Mouse (Mus musculus) urinary bladder, postnatal 14 days (tissue): Measurements from ENCODE around the gene Kdm2a.
"Not testable (repeated sequence)": the region's sequence is repeated elsewhere in the genome, so short reads cannot be mapped to it uniquely, and the experiment has no call there.

Experiments used
- DNase-seq: peaks from one replicate; pipeline ENCODE4 v3.0.0; 2021; ENCODE audit warnings: low spot score

Gene Kdm2a

DNA sequence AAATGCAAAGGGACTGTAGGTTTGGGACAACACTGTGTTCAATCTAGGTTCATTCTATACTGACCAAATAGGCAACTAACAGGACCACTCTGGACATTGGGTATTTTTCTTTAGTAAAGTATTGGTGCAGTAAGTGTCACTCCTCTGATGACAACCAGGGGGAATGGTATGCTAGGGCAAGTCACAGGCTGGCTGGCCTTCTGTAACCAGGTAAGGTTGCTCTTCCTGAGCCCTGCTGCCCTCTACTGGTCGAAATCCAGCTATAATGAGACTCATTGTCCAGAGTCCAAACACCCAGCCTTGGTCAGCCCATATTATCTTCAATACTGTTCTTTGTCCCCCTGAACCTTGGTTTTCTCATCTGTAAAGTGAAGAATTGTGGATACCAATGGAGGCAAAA, 19.1 kb upstream of the Kdm2a start:
- peak; percentile 87 for DNase-seq

DNA sequence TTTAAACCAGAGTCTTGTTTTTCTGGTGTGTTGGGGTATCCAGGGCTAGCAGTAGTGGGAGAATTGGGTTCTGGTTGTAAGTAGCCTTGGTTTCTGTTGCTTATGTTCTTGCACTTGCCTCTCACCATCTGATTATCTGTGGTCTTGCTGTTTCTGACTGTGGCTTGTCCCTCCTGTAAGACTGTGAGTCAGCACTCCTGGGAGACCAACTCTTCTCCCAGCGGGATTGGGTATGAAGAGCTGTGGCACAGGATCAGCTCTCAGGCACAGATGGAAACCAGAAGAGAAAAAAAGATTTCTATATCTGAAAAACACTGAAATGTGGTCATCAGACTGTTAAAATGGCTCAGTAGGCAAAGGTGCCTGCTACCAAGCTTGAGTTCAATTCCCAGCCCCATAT, 16.5 kb upstream of the Kdm2a start:
- no peak for DNase-seq

DNA sequence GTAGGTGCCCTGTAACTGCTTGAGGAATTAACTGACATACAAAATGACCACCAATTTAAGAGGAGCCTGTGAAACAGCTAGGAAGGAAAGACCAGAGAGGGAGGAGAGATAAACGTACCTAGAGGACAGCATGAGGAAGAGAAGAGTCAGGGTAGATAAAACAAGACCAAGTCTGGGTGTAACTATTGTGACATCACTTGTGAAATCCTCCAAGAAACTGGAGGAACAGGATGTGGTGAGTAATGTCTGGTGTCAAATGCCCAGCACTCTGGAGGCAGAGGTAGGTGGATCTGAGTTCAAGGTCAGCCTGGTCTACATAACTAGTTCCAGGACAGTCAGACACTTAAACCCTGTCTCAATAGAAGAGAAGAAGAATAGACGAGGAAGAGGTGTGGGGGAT, 11.0 kb upstream of the Kdm2a start:
- DNase-seq: no peak

DNA sequence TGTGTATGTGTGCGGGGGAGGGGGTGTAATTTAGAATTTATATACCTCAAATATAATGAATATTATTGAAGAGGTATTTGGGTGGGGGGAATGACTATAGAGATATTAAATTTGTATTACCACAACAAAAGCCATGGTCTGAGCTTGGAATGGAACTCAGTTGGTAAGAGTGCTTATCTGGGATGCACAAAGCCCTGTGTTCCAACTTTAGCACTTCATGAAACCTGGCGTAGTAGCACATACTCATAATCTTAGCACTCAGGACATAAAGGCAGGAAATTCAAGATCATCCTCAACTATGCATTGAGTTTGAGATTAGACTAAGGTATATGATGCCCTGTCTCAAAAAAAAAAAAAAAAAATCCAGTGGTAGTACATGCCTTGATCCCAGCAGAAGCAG, 6.8 kb upstream of the Kdm2a start:
- no peak for DNase-seq

DNA sequence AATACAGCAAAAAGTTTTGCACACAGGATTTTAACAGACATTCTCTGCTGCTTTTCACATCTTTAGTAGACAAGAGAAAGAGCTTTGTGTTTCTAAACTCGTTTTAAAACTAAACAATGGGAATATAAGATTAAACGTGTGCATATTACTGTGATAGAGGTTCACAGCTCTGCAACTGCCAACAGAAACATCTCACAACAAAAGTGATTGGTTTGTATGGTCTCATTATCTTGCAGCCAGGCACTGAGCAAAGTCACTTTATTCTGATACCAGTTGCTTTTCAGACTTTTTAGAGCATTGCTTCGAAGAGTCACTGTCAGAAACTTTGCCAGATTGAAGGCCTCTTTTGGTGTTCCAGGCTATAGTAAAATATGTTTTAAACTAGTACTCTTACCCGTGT, 874 bp upstream of the Kdm2a start:
- DNase-seq: no peak

DNA sequence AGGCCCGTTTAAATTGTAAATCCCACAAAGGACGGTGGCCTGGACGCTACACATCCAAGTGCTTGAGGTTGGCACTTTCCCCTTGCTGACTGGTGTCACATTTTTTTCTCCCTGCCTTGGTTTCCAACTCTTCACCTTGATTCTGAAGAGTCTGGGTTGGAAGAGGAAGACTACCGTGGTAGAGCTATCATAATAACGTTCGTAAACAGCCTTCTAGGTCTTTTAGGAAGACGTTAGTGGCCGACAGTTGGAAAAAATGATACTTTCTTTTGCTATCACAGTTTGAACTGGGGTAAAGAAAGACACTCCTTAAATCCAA, 504 bp upstream of the Kdm2a start:
- DNase-seq: no peak

DNA sequence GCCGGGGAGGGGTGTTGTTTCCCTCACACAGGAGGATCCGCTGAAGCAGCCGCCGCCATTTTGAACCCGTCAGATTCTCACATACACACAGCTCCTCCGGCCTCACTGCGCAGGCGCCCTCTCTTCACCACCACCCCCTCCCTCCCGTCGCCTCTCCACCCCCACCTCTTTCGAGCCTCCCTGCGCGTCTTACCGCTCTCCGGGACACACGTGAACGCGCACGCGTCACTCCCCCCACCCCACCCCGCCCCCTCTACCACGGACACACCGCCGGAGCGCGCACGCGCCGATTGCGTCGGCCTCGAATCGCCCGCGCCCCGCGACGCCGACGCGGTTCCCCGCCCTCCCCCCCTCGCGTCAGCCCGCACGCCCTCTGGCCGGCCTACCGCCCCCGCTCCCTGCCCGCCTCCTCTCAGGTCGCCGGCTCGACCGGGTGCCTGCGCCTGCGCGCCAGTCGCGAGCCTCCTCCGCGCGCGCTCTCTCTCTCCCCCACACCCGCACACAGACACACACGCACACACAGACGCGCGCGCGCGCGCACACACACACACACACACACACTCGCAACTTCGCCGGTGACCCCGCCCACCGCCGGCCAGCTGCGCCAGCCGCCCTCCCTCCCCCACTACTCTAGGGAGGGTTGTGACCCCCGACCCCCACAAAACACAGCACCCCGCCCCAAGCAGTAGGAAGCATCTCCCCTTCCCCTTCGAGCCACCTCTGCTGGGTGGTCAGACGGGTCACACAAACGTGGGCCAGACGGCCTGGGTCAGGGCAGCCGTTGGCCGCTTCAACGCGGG, 887 bp downstream of the Kdm2a start:
- peak; percentile 96 for DNase-seq

DNA sequence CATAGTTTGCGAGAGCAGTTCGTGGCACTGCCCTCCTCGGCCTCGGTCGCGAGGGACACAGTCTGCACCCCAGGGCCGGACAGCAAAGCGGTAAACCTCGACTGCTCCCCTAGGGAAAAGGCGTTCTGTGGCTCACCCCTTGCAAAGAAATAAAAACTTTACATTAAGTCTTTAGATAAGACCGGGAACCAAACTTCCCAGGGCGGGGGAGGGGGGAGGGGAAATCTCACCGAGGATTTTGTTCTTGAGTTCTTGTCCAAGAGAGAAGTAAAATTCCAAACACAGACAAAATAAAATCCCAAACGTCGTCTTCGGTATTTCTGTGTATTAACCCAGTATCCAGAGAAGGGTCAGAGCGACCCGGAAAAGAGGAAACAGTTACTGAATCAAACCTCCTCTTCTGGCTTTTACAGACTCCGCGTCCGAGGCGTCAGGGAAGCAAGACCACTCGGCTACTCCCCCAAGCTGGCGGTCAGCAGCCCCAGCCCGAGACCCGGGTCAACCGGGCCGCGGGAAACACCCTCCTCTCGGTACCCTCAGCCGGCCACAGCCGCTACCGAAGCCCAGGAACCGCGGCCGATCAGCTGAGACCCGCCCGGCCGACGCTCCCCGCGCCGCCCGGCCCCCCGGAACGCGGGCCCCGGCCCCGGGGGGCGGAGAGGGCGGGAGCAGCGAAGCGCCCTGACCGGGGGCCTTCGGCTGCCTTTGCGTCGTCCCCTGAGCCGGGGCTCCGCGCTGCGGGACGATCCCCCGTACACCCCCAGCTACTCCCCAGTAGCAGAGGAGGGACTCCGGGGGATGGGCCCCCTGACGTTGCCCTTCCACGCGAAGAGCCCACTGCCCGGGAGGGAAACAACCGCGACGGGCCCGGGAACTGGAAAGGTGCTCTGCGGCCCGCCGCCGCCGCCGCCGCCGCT, 1.7 kb downstream of the Kdm2a start:
- DNase-seq: peak; percentile 22

DNA sequence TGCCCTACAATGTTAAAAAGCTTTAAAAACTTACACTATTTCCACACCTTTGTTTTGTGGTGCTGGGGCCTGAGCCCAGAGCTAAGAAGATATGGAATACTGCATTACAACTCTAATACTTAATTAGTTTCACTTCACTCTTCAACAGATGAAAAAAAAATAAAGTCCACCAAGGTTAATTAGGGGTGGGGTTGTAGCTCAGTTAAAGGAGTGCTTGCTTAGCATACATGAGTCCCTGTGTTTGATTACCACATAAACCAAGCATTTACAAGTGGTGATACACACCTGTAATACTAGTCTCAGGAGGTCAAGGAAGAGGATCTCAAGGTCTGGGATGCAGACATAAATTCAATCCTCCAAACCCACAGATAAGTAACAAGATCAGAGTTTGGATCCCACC, 10.8 kb downstream of the Kdm2a start:
- no peak for DNase-seq

DNA sequence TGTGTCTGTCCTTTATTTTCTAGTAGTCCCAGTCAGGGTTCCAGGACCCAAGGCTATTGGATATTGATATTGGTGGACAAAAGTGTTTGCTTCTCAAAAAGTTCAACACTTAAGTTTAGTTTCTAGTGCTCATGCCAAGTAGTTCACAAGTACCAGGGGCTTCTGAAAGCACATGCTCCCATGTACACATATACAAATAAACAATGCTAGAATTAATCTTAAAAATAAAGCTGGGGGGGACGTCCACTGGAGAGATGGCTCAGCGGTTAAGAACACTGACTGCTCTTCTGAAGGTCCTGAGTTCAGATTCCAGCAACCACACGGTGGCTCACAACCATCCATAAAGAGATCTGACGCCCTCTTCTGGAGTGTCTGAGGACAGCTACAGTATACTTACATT, 13.1 kb downstream of the Kdm2a start:
- DNase-seq: no peak

DNA sequence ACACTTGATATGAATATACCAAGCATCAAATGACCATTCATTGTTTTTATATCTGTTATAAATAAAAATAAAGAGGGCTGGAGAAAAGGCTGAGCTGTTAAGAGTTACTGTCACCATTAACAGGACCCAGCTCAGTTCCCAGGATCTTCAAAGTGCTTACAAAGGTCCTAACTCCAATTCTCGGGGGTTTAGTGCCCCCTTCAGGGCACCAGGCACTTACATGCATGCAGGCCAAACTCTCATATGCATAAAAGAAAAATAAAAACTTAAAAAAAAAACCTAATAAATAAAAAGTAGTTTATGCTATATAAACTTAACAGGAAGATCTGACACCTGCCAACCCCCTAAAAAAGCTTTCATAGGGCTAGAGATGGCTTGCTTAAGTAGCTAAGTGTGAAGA, 13.8 kb downstream of the Kdm2a start:
- DNase-seq: no peak

DNA sequence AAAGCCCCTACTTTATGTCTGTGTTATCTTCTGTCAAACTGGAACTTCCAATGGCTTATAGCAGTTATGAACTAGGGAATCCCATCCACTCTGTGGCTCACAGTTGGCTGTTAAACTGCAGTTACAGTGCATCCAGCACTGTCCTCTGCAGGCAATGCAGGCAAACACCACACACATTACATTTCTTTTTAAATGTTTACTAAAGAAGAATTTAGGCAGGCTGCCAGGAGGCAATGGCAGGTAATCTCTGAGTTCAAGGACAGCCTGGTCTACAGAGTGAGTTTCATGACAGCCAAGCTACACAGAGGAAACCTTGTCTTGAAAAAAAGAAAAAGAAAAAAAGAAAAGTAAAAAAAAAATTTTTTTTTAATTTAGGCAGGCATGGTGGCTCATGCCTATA, 14.8 kb downstream of the Kdm2a start:
- DNase-seq: no peak

DNA sequence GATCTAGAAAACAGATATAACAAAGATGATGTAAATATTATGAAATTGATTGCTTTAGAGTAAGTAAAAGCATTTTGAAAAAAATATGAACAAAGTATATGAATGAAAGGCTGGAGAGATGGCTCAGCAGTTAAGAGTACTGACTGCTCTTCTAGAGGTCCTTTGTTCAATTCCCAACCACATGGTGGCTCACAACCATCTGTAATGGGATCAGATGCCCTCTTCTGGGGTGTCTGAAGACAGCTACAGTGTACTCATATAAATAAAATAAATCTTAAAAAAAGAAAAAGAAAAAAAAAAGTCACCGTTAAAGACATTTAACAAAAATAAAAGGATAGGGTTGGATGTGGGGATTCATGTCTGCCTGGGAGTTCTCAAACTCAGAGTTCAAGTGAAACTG, 15.8 kb downstream of the Kdm2a start:
- DNase-seq: not testable (repeated sequence)

DNA sequence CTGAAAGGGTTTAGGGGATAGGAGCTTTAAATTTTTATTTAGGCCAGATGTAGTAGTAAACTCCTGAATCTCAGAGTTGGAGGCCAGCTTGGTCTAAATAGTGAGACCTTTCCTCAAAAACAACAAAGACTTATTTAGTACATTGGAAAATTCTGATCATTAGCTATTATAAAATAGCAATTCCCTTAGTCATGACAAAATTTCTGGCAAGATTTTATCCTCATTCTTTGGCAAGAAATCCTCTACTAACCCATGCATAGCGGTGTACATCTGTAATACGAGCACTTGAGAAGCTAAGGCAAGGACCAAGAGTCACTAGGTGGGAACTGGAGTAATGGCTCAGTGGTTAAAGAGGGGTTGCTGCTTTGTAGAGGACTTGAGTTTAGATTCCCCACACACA, 27.4 kb downstream of the Kdm2a start:
- no peak for DNase-seq

DNA sequence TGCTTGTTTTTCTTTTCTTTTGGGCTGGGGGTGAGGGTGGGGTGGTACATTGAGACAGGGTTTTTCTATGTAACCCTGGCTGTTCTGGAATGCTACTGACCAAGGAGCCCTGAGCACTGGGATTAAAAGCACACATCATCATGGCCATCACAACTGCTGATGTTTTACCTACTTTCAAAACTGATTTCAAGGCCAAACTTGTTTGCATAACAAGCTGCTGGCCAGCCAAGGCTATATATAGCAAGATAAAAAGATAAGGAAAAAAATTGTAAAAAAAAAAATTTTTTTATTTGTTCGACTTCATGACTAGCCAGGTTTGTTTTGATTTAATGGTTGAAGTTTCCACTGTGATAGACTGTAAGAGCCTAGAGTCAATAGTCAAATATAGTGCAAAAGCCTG, 27.8 kb downstream of the Kdm2a start:
- DNase-seq: no peak

DNA sequence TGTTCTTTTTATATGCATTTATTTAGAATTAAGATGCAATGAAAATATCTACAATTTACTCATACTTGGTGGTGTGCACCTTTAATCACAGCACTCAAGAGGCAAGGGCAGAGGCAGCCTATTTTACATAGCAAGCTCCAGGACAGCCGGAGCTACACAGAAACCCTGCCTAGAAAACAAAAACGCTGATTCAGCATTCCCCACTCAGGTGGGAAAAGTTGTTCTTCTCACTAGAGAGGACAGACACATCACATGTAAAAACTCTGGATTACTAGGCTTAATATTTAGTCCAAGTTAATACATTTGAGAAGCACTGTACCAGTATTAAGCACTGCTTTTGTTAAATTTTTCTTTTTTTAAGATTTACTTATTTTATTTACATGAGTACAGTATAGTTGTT, 48.6 kb downstream of the Kdm2a start:
- DNase-seq: no peak

DNA sequence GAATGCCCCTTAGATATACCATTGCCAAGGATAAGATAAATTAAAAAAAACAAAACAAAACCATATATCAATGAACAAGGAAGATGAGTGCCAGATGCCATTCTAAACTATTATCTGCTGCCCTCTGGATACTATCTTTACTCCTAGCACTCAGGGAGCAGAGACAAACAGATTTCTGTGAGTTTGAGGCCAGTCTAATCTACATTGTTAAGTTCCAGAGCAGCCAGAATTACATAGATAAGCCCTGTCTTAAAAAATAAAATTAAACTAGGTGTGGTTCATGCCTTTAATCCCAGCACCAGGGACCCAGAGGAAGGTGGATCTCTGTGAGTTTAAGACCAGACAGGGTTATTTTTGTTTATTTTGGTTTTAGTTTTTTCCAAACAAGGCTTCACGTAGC, 51.6 kb downstream of the Kdm2a start:
- DNase-seq: no peak

DNA sequence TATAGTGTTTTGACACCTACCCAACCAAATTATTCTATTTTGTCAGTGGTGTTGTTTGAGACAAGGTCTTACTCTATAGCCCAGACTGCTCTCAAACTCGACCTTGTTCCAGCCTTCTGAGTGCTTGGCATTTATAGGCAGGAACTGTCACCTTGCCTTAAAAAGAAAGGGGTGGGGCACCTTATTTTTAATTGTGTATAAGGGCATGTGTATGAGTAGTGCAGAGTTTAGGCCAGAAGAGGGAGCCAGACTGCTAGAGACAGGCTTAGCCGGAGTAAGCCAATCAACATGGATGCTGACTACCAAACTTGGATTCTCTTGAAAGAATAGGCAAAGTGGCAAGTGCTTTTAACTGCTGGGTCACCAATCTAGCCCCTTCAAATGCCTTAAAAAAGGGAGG, 59.9 kb downstream of the Kdm2a start:
- DNase-seq: peak; percentile 68

DNA sequence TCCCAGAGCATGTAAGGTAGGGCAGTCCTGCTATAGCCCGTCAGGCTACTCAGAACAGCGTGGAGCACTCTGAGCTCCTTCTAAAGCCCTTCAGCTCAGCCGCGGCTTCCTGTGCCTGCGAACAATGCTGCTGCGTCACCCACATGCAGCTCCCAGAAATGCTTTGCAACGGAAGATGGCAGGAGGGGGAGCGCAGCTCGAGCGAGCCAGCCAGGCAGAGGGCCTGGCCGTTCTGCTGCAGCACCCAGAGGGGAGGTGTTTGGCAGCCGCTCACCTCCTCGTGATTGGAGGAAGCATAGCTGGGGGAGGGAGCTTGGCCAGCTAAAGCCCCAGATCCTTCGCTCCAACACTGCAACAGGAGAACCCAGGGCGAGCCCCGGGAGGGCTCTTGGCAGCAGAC, 64.3 kb downstream of the Kdm2a start:
- DNase-seq: peak; percentile 95

DNA sequence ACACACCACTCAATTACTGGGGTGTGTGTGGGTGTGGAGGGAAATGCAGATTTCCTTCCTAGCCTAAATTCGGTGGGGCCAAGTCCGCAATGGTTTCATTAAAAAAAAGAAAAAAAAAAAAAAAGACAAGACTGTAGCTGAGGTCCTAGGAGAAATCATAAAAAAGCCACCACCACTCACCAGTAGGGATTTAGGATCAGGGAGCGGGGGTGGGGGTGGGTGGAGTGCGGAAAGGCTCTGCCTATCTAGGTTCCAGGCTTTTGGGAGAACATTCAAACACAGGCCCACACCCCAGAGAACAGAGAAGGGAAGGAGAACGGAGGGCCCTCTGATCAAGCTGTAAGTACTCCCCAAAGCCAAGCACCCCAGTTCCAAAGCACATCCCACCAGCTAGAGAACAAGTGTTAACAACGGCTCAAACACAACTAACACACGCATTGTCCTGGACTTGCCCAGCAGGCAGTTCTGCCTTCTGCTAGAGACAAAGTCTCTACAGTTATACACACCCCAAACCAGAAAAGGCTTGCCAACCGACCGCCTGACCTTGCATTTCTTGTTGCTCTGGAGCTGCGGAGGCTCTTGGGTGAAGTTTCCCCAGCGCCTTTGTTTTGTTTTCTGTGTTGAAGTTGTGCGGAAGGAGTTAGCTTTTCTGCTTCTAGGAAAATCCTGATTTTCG, 64.8 kb downstream of the Kdm2a start:
- DNase-seq: peak; percentile 35

DNA sequence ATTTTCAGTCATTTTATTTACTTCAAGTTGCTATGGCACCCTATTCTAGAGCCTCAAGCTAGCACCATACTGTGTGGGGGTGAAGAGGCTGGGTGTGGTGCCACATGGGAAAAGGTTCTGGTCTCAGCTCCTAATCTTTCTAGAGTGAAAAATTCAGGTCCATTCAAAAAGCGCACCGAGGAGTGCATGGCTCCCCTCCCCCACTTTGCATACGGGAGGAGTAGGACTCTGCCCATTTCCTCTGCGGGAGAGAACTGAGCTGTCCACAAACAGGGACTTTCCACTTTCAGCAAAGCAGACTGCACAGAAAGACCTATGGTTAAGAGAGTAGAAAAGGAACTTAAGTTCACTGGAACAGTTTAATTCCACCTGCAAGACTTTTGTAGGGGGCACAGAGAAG, 65.4 kb downstream of the Kdm2a start:
- peak; percentile 59 for DNase-seq

DNA sequence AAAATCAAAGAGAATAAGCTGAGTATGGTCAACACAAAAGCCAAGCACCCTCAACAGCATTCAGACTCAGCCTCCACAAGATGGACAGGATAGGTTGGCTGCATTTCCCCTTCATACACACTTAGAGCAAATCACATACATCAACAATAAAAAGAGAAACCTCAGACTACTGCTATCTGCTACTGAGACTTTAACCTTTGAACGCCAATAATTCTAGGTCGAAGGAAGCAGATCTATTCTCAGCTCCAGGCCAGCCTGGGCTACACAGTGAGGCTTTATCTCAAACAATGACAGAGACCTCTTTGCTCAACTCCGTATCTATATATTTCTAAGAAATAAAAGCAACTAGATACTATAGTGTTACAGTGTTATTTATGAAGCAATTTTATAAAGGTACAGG, 66.8 kb downstream of the Kdm2a start:
- no peak for DNase-seq

DNA sequence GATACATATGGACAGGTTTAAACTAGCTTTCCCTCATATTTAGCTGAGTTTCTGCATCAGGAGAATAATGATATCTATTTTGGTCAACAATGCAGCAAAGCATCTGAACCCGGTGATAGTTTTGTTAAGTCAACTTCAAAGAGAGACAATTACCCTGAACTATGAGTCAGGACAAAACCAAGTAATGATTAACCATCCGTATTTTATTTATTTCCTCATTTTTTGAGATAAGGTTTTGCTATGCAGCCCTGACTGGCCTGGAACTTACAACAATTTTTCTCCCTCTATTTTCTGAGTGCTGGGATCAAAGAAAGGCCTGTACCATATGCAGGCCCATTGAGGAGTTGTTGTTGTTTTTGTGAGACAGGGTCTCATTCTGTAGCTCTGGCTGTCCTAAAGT, 67.5 kb downstream of the Kdm2a start:
- DNase-seq: no peak
